Mouse (Mus musculus): ENCODE results near the gene Jund. TPM values are rescaled to one million over a fixed set of nuclear protein-coding genes. Genes with fewer than 3 reads are reported as not detected.

The Jund gene
- polyA plus RNA-seq, 1 experiment from 2014 or later, result 117 TPM

GRCm38 (mm10) chr8:70691727-70692231 is 7.0 kb upstream of the Jund start:
- H3K4me1 ChIP-seq (ENCODE audit: control insufficient read depth, insufficient read depth, low read length), result peaks cover 41% of the 10 kb centered on the region
- no peaks in the 10 kb centered on the region for H3K9me3 ChIP-seq (ENCODE audit: control insufficient read depth, low read length)
- peak; percentile 74 for ATAC-seq (ENCODE audit: low FRiP score, low TSS enrichment)
- H3K4me2 ChIP-seq (replicated peaks; ENCODE audit: low read depth, low read length), result peak overlapping the region; percentile 32
- 2% methylated on average over 20 of the region's 20 CpGs for WGBS
- H3K4me3 ChIP-seq (ENCODE audit: low read length), result peak overlapping the region; percentile 7; the same call in 1 of the 2 replicates
- H3K9ac ChIP-seq (ENCODE audit: low read depth, low read length), result peak overlapping the region; percentile 60
- H3K27ac ChIP-seq (ENCODE audit: low read depth, low read length), result peak overlapping the region; percentile 90
- H3K36me3 ChIP-seq (ENCODE audit: control insufficient read depth, insufficient read depth, low read length), result no peaks in the 10 kb centered on the region
- no peaks in the 10 kb centered on the region for H3K27me3 ChIP-seq (ENCODE audit: control insufficient read depth, insufficient read depth, low read length)

GRCm38 (mm10) chr8:70693636-70694035 is 5.1 kb upstream of the Jund start:
- Histone ChIP-seq H3K27me3 (ENCODE audit: control insufficient read depth, insufficient read depth, low read length) (no peaks in the 10 kb centered on the region), H3K27ac (ENCODE audit: low read depth, low read length) (peak overlapping the region; percentile 20; the same call in 1 of the 2 replicates), H3K36me3 (ENCODE audit: control insufficient read depth, insufficient read depth, low read length) (no peaks in the 10 kb centered on the region), H3K4me2 (replicated peaks; ENCODE audit: low read depth, low read length) (no peak overlapping the region), H3K4me3 (ENCODE audit: low read length) (no peak overlapping the region), H3K9me3 (ENCODE audit: control insufficient read depth, low read length) (no peaks in the 10 kb centered on the region), H3K9ac (ENCODE audit: low read depth, low read length) (no peak overlapping the region), H3K4me1 (ENCODE audit: control insufficient read depth, insufficient read depth, low read length) (peaks cover 54% of the 10 kb centered on the region)
- no peak for ATAC-seq (ENCODE audit: low FRiP score, low TSS enrichment)
- 59% methylated on average over 5 of the region's 5 CpGs for WGBS

- H3K9ac ChIP-seq (ENCODE audit: low read depth, low read length), result peak overlapping the region; percentile 52
- no peaks in the 10 kb centered on the region for H3K27me3 ChIP-seq (ENCODE audit: control insufficient read depth, insufficient read depth, low read length)
- H3K4me3 ChIP-seq (ENCODE audit: low read length), result peak overlapping the region; percentile 9
- peak overlapping the region; percentile 21 for H3K4me2 ChIP-seq (replicated peaks; ENCODE audit: low read depth, low read length)
- peaks cover 54% of the 10 kb centered on the region for H3K4me1 ChIP-seq (ENCODE audit: control insufficient read depth, insufficient read depth, low read length)
- WGBS, result 20% methylated on average over 32 of the region's 32 CpGs
- no peaks in the 10 kb centered on the region for H3K36me3 ChIP-seq (ENCODE audit: control insufficient read depth, insufficient read depth, low read length)
- peak overlapping the region; percentile 92 for H3K27ac ChIP-seq (ENCODE audit: low read depth, low read length)
- no peak for ATAC-seq (ENCODE audit: low FRiP score, low TSS enrichment)
- H3K9me3 ChIP-seq (ENCODE audit: control insufficient read depth, low read length), result no peaks in the 10 kb centered on the region
These were observed 3.3 kb upstream of the Jund start for GRCm38 (mm10) chr8:70695318-70696018.

- Histone ChIP-seq H3K9me3 (ENCODE audit: control insufficient read depth, low read length) (no peaks in the 10 kb centered on the region), H3K27me3 (ENCODE audit: control insufficient read depth, insufficient read depth, low read length) (no peaks in the 10 kb centered on the region), H3K4me1 (ENCODE audit: control insufficient read depth, insufficient read depth, low read length) (peaks cover 56% of the 10 kb centered on the region), H3K4me2 (replicated peaks; ENCODE audit: low read depth, low read length) (peak overlapping the region; percentile 43), H3K9ac (ENCODE audit: low read depth, low read length) (peak overlapping the region; percentile 52), H3K27ac (ENCODE audit: low read depth, low read length) (peak overlapping the region; percentile 92), H3K4me3 (ENCODE audit: low read length) (peak overlapping the region; percentile 14; the same call in 1 of the 2 replicates), H3K36me3 (ENCODE audit: control insufficient read depth, insufficient read depth, low read length) (peaks cover 2% of the 10 kb centered on the region; the same call in 1 of the 2 replicates)
- 0 out of 2 replicates have a peak, but pooled peaks have one; percentile 2 for ATAC-seq (ENCODE audit: low FRiP score, low TSS enrichment)
- 4% methylated on average over 31 of the region's 31 CpGs for WGBS
These were observed 2.5 kb upstream of the Jund start for GRCm38 (mm10) chr8:70696019-70696885.

GRCm38 (mm10) chr8:70696946-70697345 is 1.8 kb upstream of the Jund start:
- 39% methylated on average over 4 of the region's 4 CpGs for WGBS
- Histone ChIP-seq H3K27ac (ENCODE audit: low read depth, low read length) (peak overlapping the region; percentile 92), H3K4me2 (replicated peaks; ENCODE audit: low read depth, low read length) (peak overlapping the region; percentile 43), H3K9ac (ENCODE audit: low read depth, low read length) (peak overlapping the region; percentile 52; the same call in 1 of the 2 replicates), H3K36me3 (ENCODE audit: control insufficient read depth, insufficient read depth, low read length) (peaks cover 6% of the 10 kb centered on the region; the same call in 1 of the 2 replicates), H3K4me3 (ENCODE audit: low read length) (peak overlapping the region; percentile 14; the same call in 1 of the 2 replicates), H3K9me3 (ENCODE audit: control insufficient read depth, low read length) (no peaks in the 10 kb centered on the region), H3K4me1 (ENCODE audit: control insufficient read depth, insufficient read depth, low read length) (peaks cover 56% of the 10 kb centered on the region), H3K27me3 (ENCODE audit: control insufficient read depth, insufficient read depth, low read length) (no peaks in the 10 kb centered on the region)
- ATAC-seq (ENCODE audit: low FRiP score, low TSS enrichment), result no peak

GRCm38 (mm10) chr8:70697366-70698250 is 1.1 kb upstream of the Jund start:
- Histone ChIP-seq H3K9ac (ENCODE audit: low read depth, low read length) (peak overlapping the region; percentile 100; the same call in 1 of the 2 replicates), H3K4me3 (ENCODE audit: low read length) (peak overlapping the region; percentile 97; the same call in 1 of the 2 replicates), H3K4me1 (ENCODE audit: control insufficient read depth, insufficient read depth, low read length) (peaks cover 49% of the 10 kb centered on the region), H3K36me3 (ENCODE audit: control insufficient read depth, insufficient read depth, low read length) (peaks cover 9% of the 10 kb centered on the region; the same call in 1 of the 2 replicates), H3K4me2 (replicated peaks; ENCODE audit: low read depth, low read length) (peak overlapping the region; percentile 43), H3K27ac (ENCODE audit: low read depth, low read length) (peak overlapping the region; percentile 92), H3K27me3 (ENCODE audit: control insufficient read depth, insufficient read depth, low read length) (no peaks in the 10 kb centered on the region), H3K9me3 (ENCODE audit: control insufficient read depth, low read length) (no peaks in the 10 kb centered on the region)
- 69% methylated on average over 12 of the region's 12 CpGs for WGBS
- ATAC-seq (ENCODE audit: low FRiP score, low TSS enrichment), result no peak

- Histone ChIP-seq H3K4me2 (replicated peaks; ENCODE audit: low read depth, low read length) (peak overlapping the region; percentile 54), H3K36me3 (ENCODE audit: control insufficient read depth, insufficient read depth, low read length) (peaks cover 18% of the 10 kb centered on the region; the same call in 1 of the 2 replicates), H3K9ac (ENCODE audit: low read depth, low read length) (peak overlapping the region; percentile 100), H3K9me3 (ENCODE audit: control insufficient read depth, low read length) (no peaks in the 10 kb centered on the region), H3K4me3 (ENCODE audit: low read length) (peak overlapping the region; percentile 97), H3K27ac (ENCODE audit: low read depth, low read length) (peak overlapping the region; percentile 99), H3K27me3 (ENCODE audit: control insufficient read depth, insufficient read depth, low read length) (no peaks in the 10 kb centered on the region), H3K4me1 (ENCODE audit: control insufficient read depth, insufficient read depth, low read length) (peaks cover 43% of the 10 kb centered on the region)
- WGBS, result 1% methylated on average over 83 of the region's 89 CpGs
- peak; percentile 5 for ATAC-seq (ENCODE audit: low FRiP score, low TSS enrichment)
These were observed 526 bp downstream of the Jund start for GRCm38 (mm10) chr8:70699116-70699833.
